Mouse (Mus musculus) stomach, embryonic 16.5 days (tissue): ENCODE results near the gene Cdc5l. TPM values are rescaled to one million over a fixed set of nuclear protein-coding genes. Genes with fewer than 3 reads are reported as not detected.
"Not testable (repeated sequence)": the region's sequence is repeated elsewhere in the genome, so short reads cannot be mapped to it uniquely, and the experiment has no call there.

Source experiments
- ATAC-seq: fragments of 200-750 bp; cut with Nextera tagmentation; 2 replicates; pipeline ENCODE4 v1.8.0; 2017; ENCODE audit warnings: moderate number of reproducible peaks, moderate TSS enrichment; ENCODE audit not compliant: insufficient read depth, low FRiP score
- H3K27ac ChIP-seq: fragments of 300-500 bp; sonication (generic); 2 replicates; pipeline ENCODE4 v1.5.1; 2014; ENCODE audit warnings: low read length
- H3K27me3 ChIP-seq: fragments of 300-500 bp; sonication (generic); 2 replicates; pipeline ENCODE4 v1.6.1; 2014; ENCODE audit warnings: low read length, control low read depth, mixed read lengths; ENCODE audit not compliant: control insufficient read depth, insufficient read depth
- H3K36me3 ChIP-seq: fragments of 300-500 bp; sonication (generic); 2 replicates; pipeline ENCODE4 v1.6.1; 2014; ENCODE audit warnings: low read length; ENCODE audit not compliant: control insufficient read depth, insufficient read depth
- H3K4me1 ChIP-seq: fragments of 300-500 bp; sonication (generic); 2 replicates; pipeline ENCODE4 v1.6.1; 2014; ENCODE audit warnings: low read length, control low read depth, mixed read lengths; ENCODE audit not compliant: control insufficient read depth, insufficient read depth
- H3K4me2 ChIP-seq: fragments of 300-500 bp; sonication (generic); 2 replicates; pipeline ENCODE4 v1.6.1; 2014; ENCODE audit warnings: low read depth, low read length, mixed read lengths
- H3K4me3 ChIP-seq: fragments of 300-500 bp; sonication (generic); replicated peaks from 2 replicates; pipeline ENCODE4 v1.5.1; 2014; ENCODE audit warnings: mild to moderate bottlenecking, low read length
- H3K9ac ChIP-seq: fragments of 300-500 bp; sonication (generic); 2 replicates; pipeline ENCODE4 v1.6.1; 2014; ENCODE audit warnings: low read length
- H3K9me3 ChIP-seq: fragments of 300-500 bp; sonication (generic); replicated peaks from 2 replicates; pipeline ENCODE4 v1.6.1; 2016; ENCODE audit warnings: low read length, control low read depth; ENCODE audit not compliant: control insufficient read depth
- WGBS: fragments of 180-500 bp; shearing (Covaris S2); extraction: QIAGEN DNeasy Blood & Tissue Kit; methylation state at CpG from one replicate; pipeline ENCODE4 v1.1.7; 2014; 5-methylcytosine and 5-hydroxymethylcytosine counted together
- polyA plus RNA-seq: library from polyadenylated mRNA; unstranded; fragments of >200 nt; fragmentation: Nextera tagmentation; extraction: Ambion mirVana; gene quantifications from 2 replicates; pipeline ENCODE4 v1.2.1, GENCODE M21; 2015

The Cdc5l gene
- polyA plus RNA-seq, 1 experiment from 2014 or later = 54.2 TPM

- ATAC-seq, H3K4me3 ChIP-seq, H3K27me3 ChIP-seq, H3K4me2 ChIP-seq, H3K9me3 ChIP-seq, H3K4me1 ChIP-seq, H3K9ac ChIP-seq, H3K27ac ChIP-seq: not testable (repeated sequence)
- 47% methylated on average over 2 of the region's 2 CpGs for WGBS
- peaks cover 35% of the 10 kb centered on the region for H3K36me3 ChIP-seq
Measured at GRCm38 (mm10) chr17:45411617-45412016, 21.9 kb downstream of the Cdc5l start.

- no peak overlapping the region for H3K4me2 ChIP-seq
- H3K4me3 ChIP-seq = no peak overlapping the region
- no peaks in the 10 kb centered on the region for H3K4me1 ChIP-seq
- no peaks in the 10 kb centered on the region for H3K27me3 ChIP-seq
- no peak overlapping the region for H3K27ac ChIP-seq
- H3K36me3 ChIP-seq = peaks cover 42% of the 10 kb centered on the region
- 87% methylated on average over 2 of the region's 2 CpGs for WGBS
- H3K9me3 ChIP-seq = no peaks in the 10 kb centered on the region
- ATAC-seq = no peak
- H3K9ac ChIP-seq = no peak overlapping the region
Measured at GRCm38 (mm10) chr17:45408719-45409118, 24.8 kb downstream of the Cdc5l start.

- Histone ChIP-seq H3K9ac (no peak overlapping the region), H3K9me3 (no peaks in the 10 kb centered on the region), H3K27me3 (no peaks in the 10 kb centered on the region), H3K27ac (no peak overlapping the region), H3K4me2 (no peak overlapping the region), H3K36me3 (peaks cover 32% of the 10 kb centered on the region), H3K4me1 (peaks cover 6% of the 10 kb centered on the region), H3K4me3 (no peak overlapping the region)
- ATAC-seq = no peak
- WGBS = 96% methylated on average over 10 of the region's 10 CpGs
Measured at GRCm38 (mm10) chr17:45406281-45406680, 27.3 kb downstream of the Cdc5l start.

GRCm38 (mm10) chr17:45403207-45403606, 30.3 kb downstream of the Cdc5l start:
- peaks cover 6% of the 10 kb centered on the region for H3K4me1 ChIP-seq
- ATAC-seq = no peak
- H3K9ac ChIP-seq = no peak overlapping the region
- whole genome bisulfite sequencing = 8% methylated on average over 3 of the region's 3 CpGs
- no peak overlapping the region for H3K4me2 ChIP-seq
- no peaks in the 10 kb centered on the region for H3K9me3 ChIP-seq
- no peak overlapping the region for H3K4me3 ChIP-seq
- no peak overlapping the region for H3K27ac ChIP-seq
- no peaks in the 10 kb centered on the region for H3K27me3 ChIP-seq
- H3K36me3 ChIP-seq = peaks cover 19% of the 10 kb centered on the region

- Histone ChIP-seq H3K9ac (no peak overlapping the region), H3K27ac (no peak overlapping the region; the same call in 1 of the 2 replicates), H3K36me3 (peaks cover 17% of the 10 kb centered on the region), H3K4me3 (no peak overlapping the region), H3K9me3 (no peaks in the 10 kb centered on the region), H3K4me1 (peaks cover 6% of the 10 kb centered on the region), H3K4me2 (no peak overlapping the region), H3K27me3 (no peaks in the 10 kb centered on the region)
- WGBS = 48% methylated on average over 3 of the region's 3 CpGs
- 0 out of 2 replicates have a peak, but pooled peaks have one; percentile 21 for ATAC-seq
Measured at GRCm38 (mm10) chr17:45402601-45403000, 30.9 kb downstream of the Cdc5l start.

- no peaks in the 10 kb centered on the region for H3K9me3 ChIP-seq
- no peak overlapping the region for H3K27ac ChIP-seq
- H3K4me1 ChIP-seq = peaks cover 6% of the 10 kb centered on the region
- H3K9ac ChIP-seq = no peak overlapping the region
- no peak for ATAC-seq
- WGBS = 70% methylated on average over 1 of the region's 1 CpGs
- no peak overlapping the region for H3K4me2 ChIP-seq
- H3K27me3 ChIP-seq = no peaks in the 10 kb centered on the region
- H3K36me3 ChIP-seq = peaks cover 13% of the 10 kb centered on the region; the same call in 1 of the 2 replicates
- no peak overlapping the region for H3K4me3 ChIP-seq
Measured at GRCm38 (mm10) chr17:45402126-45402525, 31.4 kb downstream of the Cdc5l start.

GRCm38 (mm10) chr17:45401126-45401905, 32.2 kb downstream of the Cdc5l start:
- peaks cover 9% of the 10 kb centered on the region for H3K4me1 ChIP-seq
- no peak overlapping the region for H3K9ac ChIP-seq
- H3K4me2 ChIP-seq = no peak overlapping the region
- no peaks in the 10 kb centered on the region for H3K27me3 ChIP-seq
- 84% methylated on average over 5 of the region's 5 CpGs for WGBS
- H3K27ac ChIP-seq = no peak overlapping the region
- H3K4me3 ChIP-seq = no peak overlapping the region
- no peaks in the 10 kb centered on the region for H3K9me3 ChIP-seq
- no peak for ATAC-seq
- H3K36me3 ChIP-seq = 0 out of 2 replicates have a peak, but pooled peaks cover 6% of the 10 kb centered on the region

GRCm38 (mm10) chr17:45398021-45398420, 35.5 kb downstream of the Cdc5l start:
- H3K4me2 ChIP-seq = no peak overlapping the region
- no peak for ATAC-seq
- no peaks in the 10 kb centered on the region for H3K27me3 ChIP-seq
- no peak overlapping the region for H3K9ac ChIP-seq
- WGBS = 93% methylated on average over 2 of the region's 2 CpGs
- H3K27ac ChIP-seq = no peak overlapping the region
- H3K9me3 ChIP-seq = no peaks in the 10 kb centered on the region
- no peak overlapping the region for H3K4me3 ChIP-seq
- 0 out of 2 replicates have a peak, but pooled peaks cover 4% of the 10 kb centered on the region for H3K36me3 ChIP-seq
- peaks cover 9% of the 10 kb centered on the region for H3K4me1 ChIP-seq

- no peak overlapping the region for H3K9ac ChIP-seq
- H3K36me3 ChIP-seq = peaks cover 4% of the 10 kb centered on the region; the same call in 1 of the 2 replicates
- H3K4me2 ChIP-seq = no peak overlapping the region
- H3K4me1 ChIP-seq = 0 out of 2 replicates have a peak, but pooled peaks cover 5% of the 10 kb centered on the region
- ATAC-seq = no peak
- H3K4me3 ChIP-seq = no peak overlapping the region
- 72% methylated on average over 3 of the region's 3 CpGs for WGBS
- H3K9me3 ChIP-seq = no peaks in the 10 kb centered on the region
- no peaks in the 10 kb centered on the region for H3K27me3 ChIP-seq
- no peak overlapping the region for H3K27ac ChIP-seq
Measured at GRCm38 (mm10) chr17:45397541-45397940, 36.0 kb downstream of the Cdc5l start.
